Comparison of ENCODE assay signal across 14 mouse cellular contexts in genomic region chr2:130717951-130718350, GRCm38 (mm10). TPM values are rescaled to one million over a fixed set of nuclear protein-coding genes. Genes with fewer than 3 reads are reported as not detected.
"Had no signal": no experiment of that assay in that cellular context is flagged by ENCODE, and none has a peak within 500 bp of the region (broad histone marks: within the 10 kb centered on the region; RNA-seq: fewer than 3 reads in every experiment).

No protein-coding gene starts in this region.

- H3K4me3 ChIP-seq: liver, embryonic 15.5 days; midbrain, embryonic 13.5 days; stomach, embryonic 15.5 days had no signal

- H3K27ac ChIP-seq: hindbrain, postnatal 0 days; kidney, postnatal 0 days; liver, embryonic 15.5 days; midbrain, embryonic 13.5 days; stomach, embryonic 15.5 days had no signal

- H3K9me3 ChIP-seq: liver, embryonic 15.5 days; midbrain, embryonic 13.5 days; stomach, embryonic 15.5 days had no signal

- H3K27me3 ChIP-seq: liver, embryonic 15.5 days; midbrain, embryonic 13.5 days; stomach, embryonic 15.5 days had no signal

- H3K4me2 ChIP-seq: liver, embryonic 11.5 days; liver, embryonic 15.5 days; midbrain, embryonic 13.5 days; stomach, embryonic 15.5 days had no signal

- DNase-seq: left cerebral cortex, postnatal 4 days; lung, adult 2 months; lung, postnatal 36 days; right cerebral cortex, postnatal 14 days; thymus, adult 2 months; thymus, postnatal 4 days had no signal

- ATAC-seq: hindbrain, postnatal 0 days; lung, postnatal 0 days; midbrain, embryonic 13.5 days had no signal

- H3K9ac ChIP-seq: liver, embryonic 15.5 days; midbrain, embryonic 13.5 days; stomach, embryonic 15.5 days had no signal

- H3K4me1 ChIP-seq: liver, embryonic 15.5 days; midbrain, embryonic 13.5 days; stomach, embryonic 15.5 days had no signal

RNA-seq across cellular contexts. Expression of gene Slc4a11, which starts 20.6 kb away (rescaled TPM):
- total RNA-seq: megakaryocyte progenitor cell, adult 5-6 weeks had no signal
